Mouse (Mus musculus) G1E (cell line): ENCODE measurements around the gene Fbn1.

Experiments
- CTCF ChIP-seq: IDR thresholded peaks from 2 replicates; pipeline ENCODE4 v1.5.1; 2012; ENCODE audit warnings: low read depth, low read length, inconsistent platforms, mixed read lengths
- GATA1 ChIP-seq: IDR thresholded peaks from 2 replicates; pipeline ENCODE4 v1.6.1; 2012; ENCODE audit warnings: borderline replicate concordance, low read length, inconsistent platforms, mixed read lengths
- GATA2 ChIP-seq: IDR thresholded peaks from 2 replicates; pipeline ENCODE4 v1.6.1; 2012; ENCODE audit warnings: low read depth, low read length, inconsistent platforms, borderline replicate concordance
- POLR2AphosphoS5 ChIP-seq: IDR thresholded peaks from 2 replicates; pipeline ENCODE4 v1.6.1; 2012; ENCODE audit warnings: low read depth, low read length, inconsistent platforms; ENCODE audit not compliant: insufficient replicate concordance

- TF ChIP-seq POLR2AphosphoS5 (no peak), CTCF (no peak), GATA1 (no peak), GATA2 (no peak)
These were observed 12.7 kb downstream of the Fbn1 start for GRCm38 (mm10) chr2:125494831-125495812.
